24 mouse cellular contexts compared by ENCODE assay signal in the genomic region with DNA sequence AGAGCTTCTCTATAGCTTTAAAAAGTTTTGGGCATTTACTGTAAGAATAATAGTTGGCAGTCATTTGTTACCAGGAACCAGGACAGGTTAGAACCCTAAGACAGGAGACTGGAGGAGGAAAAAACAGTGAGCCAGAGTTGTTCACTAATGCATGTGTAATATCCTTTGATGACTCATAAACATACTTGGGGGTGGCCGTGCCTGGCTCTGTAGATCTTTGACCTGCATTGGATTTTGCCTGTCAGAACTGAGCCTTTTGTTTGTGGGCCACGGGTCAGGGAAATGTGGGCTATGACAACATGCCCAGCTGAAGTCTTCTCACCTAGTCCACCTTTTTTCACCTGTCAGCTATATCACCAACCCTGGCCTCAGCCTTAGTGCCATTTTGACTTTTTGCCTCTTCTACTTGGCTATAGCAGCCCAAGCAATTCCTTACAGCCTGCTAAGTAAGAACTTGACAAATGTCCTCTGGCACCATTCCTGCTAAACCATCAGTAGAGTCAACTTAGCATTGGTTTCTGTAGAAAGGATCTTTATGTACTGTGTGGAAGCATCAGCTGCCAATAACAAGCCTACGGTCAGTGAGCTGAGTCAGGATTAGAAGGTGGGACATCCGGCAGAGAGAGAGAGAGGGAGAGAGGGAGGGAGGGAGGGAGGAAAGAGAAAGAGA. TPM values are rescaled to one million over a fixed set of nuclear protein-coding genes. Genes with fewer than 3 reads are reported as not detected.
DNase-seq lines count a peak whose midpoint lies in the region; ATAC-seq and TF ChIP-seq lines count a peak whose summit lies in the region.
"Had no signal": no experiment of that assay in that cellular context is flagged by ENCODE, and none has a peak within 500 bp of the region (broad histone marks: within the 10 kb centered on the region; RNA-seq: fewer than 3 reads in every experiment).

No protein-coding gene starts in this region.

- DNase-seq in liver, postnatal 0 days: peak; percentile 46
- DNase-seq in liver, embryonic 11.5 days (ENCODE audit: low spot score): no peak
- DNase-seq in CD4-positive helper T cell, adult 2 months (ENCODE audit: low read depth, low spot score): peak; percentile 16
- no peak for DNase-seq in embryo, embryonic 10 days (ENCODE audit: low spot score)
- DNase-seq in layer of hippocampus, adult 9-11 months: no peak
- DNase-seq: adrenal gland, adult 2 months; cerebellum, adult 18-20 months; cerebellum, postnatal 14 days; embryo, embryonic 11 days; heart, postnatal 36 days; kidney, adult 11 months; kidney, postnatal 36 days; lung, adult 18-20 months; lung, postnatal 14 days; thymus, postnatal 25 days had no signal

- H3K4me1 ChIP-seq in liver, postnatal 0 days (ENCODE audit: insufficient read depth): 0 out of 2 replicates have a peak, but pooled peaks cover 7% of the 10 kb centered on the region
- peaks cover 4% of the 10 kb centered on the region; the same call in 1 of the 2 replicates for H3K4me1 ChIP-seq in liver, embryonic 11.5 days (replicated peaks; ENCODE audit: control insufficient read depth, insufficient read depth, low read length)
- H3K4me1 ChIP-seq in embryonic fibroblast, embryonic 13.5 days (ENCODE audit: control insufficient read depth, insufficient read depth, low read length): no peaks in the 10 kb centered on the region
- H3K4me1 ChIP-seq: forebrain, embryonic 15.5 days; heart, embryonic 15.5 days; kidney, embryonic 15.5 days; limb, embryonic 13.5 days had no signal

- 0 out of 2 replicates have a peak, but pooled peaks have one; percentile 23 for TF ChIP-seq EP300 in liver, postnatal 0 days (IDR thresholded peaks at IDR 0.05; ENCODE audit: low read depth)

- no peak for TF ChIP-seq POLR2A in embryonic fibroblast, embryonic 13.5 days (IDR thresholded peaks at IDR 0.05; ENCODE audit: low read depth, low read length)

- ATAC-seq in liver, postnatal 0 days: peak; percentile 95
- no peak for ATAC-seq in liver, embryonic 11.5 days (replicated peaks; ENCODE audit: low FRiP score)
- ATAC-seq in cerebellum, adult (ENCODE audit: insufficient number of reproducible peaks, low FRiP score, low TSS enrichment): no peak
- ATAC-seq: forebrain, embryonic 15.5 days; Patski had no signal

- TF ChIP-seq CTCF in liver, postnatal 0 days (IDR thresholded peaks at IDR 0.05; ENCODE audit: low read depth): no peak
- no peak for TF ChIP-seq CTCF in embryonic fibroblast, embryonic 13.5 days (IDR thresholded peaks at IDR 0.05; ENCODE audit: borderline replicate concordance, insufficient read depth, low read length)

- peak overlapping the region; percentile 85 for H3K27ac ChIP-seq in liver, postnatal 0 days (ENCODE audit: low read depth)
- H3K27ac ChIP-seq in liver, embryonic 11.5 days (ENCODE audit: low read depth, low read length): no peak overlapping the region
- peak overlapping the region; percentile 71 for H3K27ac ChIP-seq in embryonic fibroblast, embryonic 13.5 days (ENCODE audit: insufficient read depth, low read length)
- H3K27ac ChIP-seq: forebrain, embryonic 15.5 days; heart, embryonic 15.5 days; hindbrain, embryonic 14.5 days; kidney, embryonic 15.5 days; limb, embryonic 13.5 days had no signal

- H3K36me3 ChIP-seq in liver, postnatal 0 days (replicated peaks; ENCODE audit: insufficient read depth, low read length): no peaks in the 10 kb centered on the region
- no peaks in the 10 kb centered on the region for H3K36me3 ChIP-seq in liver, embryonic 11.5 days (ENCODE audit: control insufficient read depth, insufficient read depth, low read length)
- H3K36me3 ChIP-seq: forebrain, embryonic 15.5 days; heart, embryonic 15.5 days; kidney, embryonic 15.5 days; limb, embryonic 13.5 days had no signal

- no peak overlapping the region for H3K9ac ChIP-seq in liver, postnatal 0 days (replicated peaks)
- H3K9ac ChIP-seq in liver, embryonic 11.5 days (ENCODE audit: low read depth, low read length): no peak overlapping the region
- H3K9ac ChIP-seq: forebrain, embryonic 15.5 days; heart, embryonic 15.5 days; hindbrain, embryonic 14.5 days; kidney, embryonic 15.5 days; limb, embryonic 13.5 days had no signal

- H3K4me2 ChIP-seq in liver, postnatal 0 days (ENCODE audit: low read depth, low read length): no peak overlapping the region
- no peak overlapping the region for H3K4me2 ChIP-seq in liver, embryonic 11.5 days
- H3K4me2 ChIP-seq: forebrain, embryonic 15.5 days; heart, embryonic 15.5 days; hindbrain, embryonic 14.5 days; kidney, embryonic 15.5 days; limb, embryonic 13.5 days; midbrain, embryonic 11.5 days had no signal

- WGBS in liver, postnatal 0 days (ENCODE audit: insufficient replicate concordance): 61% methylated on average over 4 of the region's 4 CpGs
- 76% methylated on average over 4 of the region's 4 CpGs for WGBS in liver, embryonic 11.5 days

- peaks cover 2% of the 10 kb centered on the region; the same call in 1 of the 2 replicates for H3K9me3 ChIP-seq in liver, postnatal 0 days (ENCODE audit: low read length)
- H3K9me3 ChIP-seq in liver, embryonic 11.5 days (ENCODE audit: control insufficient read depth, low read length): peaks cover 2% of the 10 kb centered on the region; the same call in 1 of the 2 replicates
- H3K9me3 ChIP-seq: forebrain, embryonic 15.5 days; heart, embryonic 15.5 days had no signal

- H3K27me3 ChIP-seq in liver, postnatal 0 days (ENCODE audit: insufficient read depth, low read length): no peaks in the 10 kb centered on the region
- H3K27me3 ChIP-seq in liver, embryonic 11.5 days (replicated peaks; ENCODE audit: control insufficient read depth, insufficient read depth, low read length): no peaks in the 10 kb centered on the region
- H3K27me3 ChIP-seq: forebrain, embryonic 15.5 days; heart, embryonic 15.5 days; limb, embryonic 13.5 days had no signal

- H3K4me3 ChIP-seq in liver, postnatal 0 days (ENCODE audit: low read depth, low read length): no peak overlapping the region
- H3K4me3 ChIP-seq in liver, embryonic 11.5 days (ENCODE audit: low read depth, low read length): no peak overlapping the region
- no peak overlapping the region for H3K4me3 ChIP-seq in embryonic fibroblast, embryonic 13.5 days (ENCODE audit: insufficient read depth, low read length)
- H3K4me3 ChIP-seq: forebrain, embryonic 15.5 days; heart, embryonic 15.5 days; kidney, embryonic 15.5 days; limb, embryonic 13.5 days had no signal

RNA-seq across cellular contexts. Expression of gene Zfp3, which starts 16.0 kb away (rescaled TPM):
- polyA plus RNA-seq in liver, postnatal 0 days (2015; fragmentation: Nextera tagmentation; extraction: Ambion mirVana): 1.9 and 2.0 TPM in 2 replicates
- 3.3 and 4.0 TPM in 2 replicates for polyA plus RNA-seq in liver, embryonic 11.5 days (2014; fragmentation: Nextera tagmentation; extraction: Ambion mirVana)
- polyA plus RNA-seq in embryonic fibroblast, embryonic 13.5 days (2011; ENCODE audit: insufficient read length, low read depth, missing spikeins): 1.5 and 2.5 TPM in 2 replicates

RNA-seq across cellular contexts. Expression of gene Kif1c, which starts 47.7 kb away (rescaled TPM):
- polyA plus RNA-seq in liver, postnatal 0 days (2015; fragmentation: Nextera tagmentation; extraction: Ambion mirVana): 1.8 and 2.2 TPM in 2 replicates
- 3.1 and 3.8 TPM in 2 replicates for polyA plus RNA-seq in liver, embryonic 11.5 days (2014; fragmentation: Nextera tagmentation; extraction: Ambion mirVana)
- polyA plus RNA-seq in embryonic fibroblast, embryonic 13.5 days (2011; ENCODE audit: insufficient read length, low read depth, missing spikeins): 88.5 and 112 TPM in 2 replicates

RNA-seq across cellular contexts. Expression of gene Inca1, which starts 48.1 kb away (rescaled TPM):
- 8.3 and 10.8 TPM in 2 replicates for polyA plus RNA-seq in liver, postnatal 0 days (2015; fragmentation: Nextera tagmentation; extraction: Ambion mirVana)
- polyA plus RNA-seq in liver, embryonic 11.5 days (2014; fragmentation: Nextera tagmentation; extraction: Ambion mirVana): 0.96 and 1.1 TPM in 2 replicates
- 1.2 and 2.4 TPM in 2 replicates for polyA plus RNA-seq in embryonic fibroblast, embryonic 13.5 days (2011; ENCODE audit: insufficient read length, low read depth, missing spikeins)

Comparison
In these comparisons a context has a peak if more than half of its experiments do, and no peak if none do; other contexts are left out.
1. DNase-seq: peak in liver, postnatal 0 days (single experiment) and CD4-positive helper T cell, adult 2 months (single experiment); none in liver, embryonic 11.5 days (single experiment), embryo, embryonic 10 days (single experiment) and layer of hippocampus, adult 9-11 months (single experiment).
2. RNA of gene Kif1c, which starts 47.7 kb away (polyA plus RNA-seq): 88.5 to 112 TPM in embryonic fibroblast, embryonic 13.5 days; 3.1 to 3.8 TPM in liver, embryonic 11.5 days and 1.8 to 2.2 TPM in liver, postnatal 0 days; every median in the first group is over 10 times any median in the second.